Mouse (Mus musculus) olfactory bulb, adult 2 months (tissue): ENCODE measurements around the gene Pak7.

Experiments used
- CTCF ChIP-seq: fragments of 200-500 bp; IDR thresholded peaks from 2 replicates; pipeline ENCODE4 v1.5.1; 2012; ENCODE audit warnings: low read depth, mild to moderate bottlenecking, low read length, moderate library complexity; ENCODE audit not compliant: insufficient read depth
- POLR2A ChIP-seq: fragments of 200-500 bp; IDR thresholded peaks from 2 replicates; pipeline ENCODE4 v1.6.1; 2012; ENCODE audit warnings: mild to moderate bottlenecking, low read depth, low read length, moderate library complexity; ENCODE audit not compliant: insufficient read depth

DNA sequence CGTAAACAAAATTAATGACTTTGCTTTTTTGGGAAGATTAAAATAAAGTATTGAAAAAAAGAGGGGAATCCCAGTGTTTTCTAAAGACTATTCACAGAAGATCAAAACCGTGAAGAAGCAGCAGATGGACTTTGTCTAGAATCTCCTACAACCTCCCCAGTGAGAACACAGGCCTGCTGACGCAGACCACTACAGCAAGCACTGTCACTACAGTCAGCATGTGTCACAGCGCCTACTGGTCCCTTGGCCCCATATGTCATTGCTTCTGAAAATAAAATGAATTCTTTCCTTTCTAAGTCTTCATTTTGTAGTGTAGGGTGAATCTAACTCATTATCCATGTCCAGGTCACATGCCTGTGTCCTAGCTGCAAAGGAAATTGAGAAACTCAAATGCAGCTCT is 79.0 kb downstream of the Pak7 start:
- TF ChIP-seq POLR2A (no peak), CTCF (no peak)
